Mouse (Mus musculus) embryonic facial prominence, embryonic 14.5 days (tissue): ENCODE measurements around the gene Rbx1. TPM values are rescaled to one million over a fixed set of nuclear protein-coding genes. Genes with fewer than 3 reads are reported as not detected.

ENCODE experiments used
- ATAC-seq: fragments of 200-750 bp; cut with Nextera tagmentation; 2 replicates; pipeline ENCODE4 v1.8.0; 2017; ENCODE audit warnings: low read depth, moderate number of reproducible peaks, moderate TSS enrichment
- DNase-seq: peaks from one replicate; pipeline ENCODE4 v3.0.0-alpha.2; 2015; ENCODE audit warnings: low spot score
- H3K27ac ChIP-seq: fragments of 300-500 bp; sonication (generic); replicated peaks from 2 replicates; pipeline ENCODE4 v1.5.1; 2014; ENCODE audit warnings: low read depth, mild to moderate bottlenecking, low read length, moderate library complexity
- H3K27me3 ChIP-seq: fragments of 300-500 bp; sonication (generic); replicated peaks from 2 replicates; pipeline ENCODE4 v1.6.1; 2014; ENCODE audit warnings: low read length; ENCODE audit not compliant: control insufficient read depth, insufficient read depth
- H3K36me3 ChIP-seq: fragments of 300-500 bp; sonication (generic); 2 replicates; pipeline ENCODE4 v1.6.1; 2014; ENCODE audit warnings: low read length, mixed read lengths; ENCODE audit not compliant: control insufficient read depth, insufficient read depth
- H3K4me1 ChIP-seq: fragments of 300-500 bp; sonication (generic); 2 replicates; pipeline ENCODE4 v1.6.1; 2014; ENCODE audit warnings: antibody characterized with exemption, low read length; ENCODE audit not compliant: control insufficient read depth, insufficient read depth
- H3K4me2 ChIP-seq: fragments of 300-500 bp; sonication (generic); 2 replicates; pipeline ENCODE4 v1.6.1; 2014; ENCODE audit warnings: low read depth, mild to moderate bottlenecking, low read length, moderate library complexity, mixed read lengths
- H3K4me3 ChIP-seq: fragments of 300-500 bp; sonication (generic); 2 replicates; pipeline ENCODE4 v1.5.1; 2014; ENCODE audit warnings: low read depth, mild to moderate bottlenecking, low read length
- H3K9ac ChIP-seq: fragments of 300-500 bp; sonication (generic); 2 replicates; pipeline ENCODE4 v1.6.1; 2014; ENCODE audit warnings: low read depth, mild to moderate bottlenecking, low read length, moderate library complexity, mixed read lengths
- H3K9me3 ChIP-seq: fragments of 300-500 bp; sonication (generic); 2 replicates; pipeline ENCODE4 v1.6.1; 2016; ENCODE audit warnings: low read length; ENCODE audit not compliant: control insufficient read depth
- WGBS: fragments of 180-500 bp; shearing (Covaris S2); extraction: QIAGEN DNeasy Blood & Tissue Kit; methylation state at CpG from one replicate; pipeline ENCODE4 v1.1.7; 2014; 5-methylcytosine and 5-hydroxymethylcytosine counted together
- polyA plus RNA-seq: library from polyadenylated mRNA; unstranded; fragments of >200 nt; fragmentation: Nextera tagmentation; extraction: Ambion mirVana; gene quantifications from 2 replicates; pipeline ENCODE4 v1.2.1, GENCODE M21; 2014

Rbx1 gene
- polyA plus RNA-seq, 1 experiment from 2014 or later, result 495 TPM

DNA sequence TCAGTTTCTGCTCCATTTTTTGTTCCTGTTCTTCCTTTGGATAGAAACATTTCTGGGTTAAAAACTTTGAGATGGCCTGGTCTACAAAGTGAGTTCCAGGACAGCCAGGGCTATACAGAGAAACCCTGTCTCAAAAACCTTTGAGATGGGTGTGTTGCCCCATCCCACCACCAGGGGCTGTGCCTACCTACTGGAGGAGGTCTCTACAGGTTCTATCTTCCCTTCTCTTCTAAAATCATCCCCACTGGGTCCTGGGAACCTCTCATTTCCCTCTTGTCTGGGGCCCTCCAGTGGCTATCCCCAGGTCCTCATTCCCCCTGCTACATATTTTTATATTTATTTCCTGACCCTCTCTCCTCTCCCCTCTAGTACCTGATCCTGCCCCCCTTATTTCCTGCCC, 41.1 kb downstream of the Rbx1 start:
- Histone ChIP-seq H3K36me3 (no peaks in the 10 kb centered on the region), H3K4me1 (no peaks in the 10 kb centered on the region), H3K9ac (no peak overlapping the region), H3K27ac (no peak overlapping the region), H3K27me3 (no peaks in the 10 kb centered on the region), H3K4me3 (no peak overlapping the region), H3K4me2 (no peak overlapping the region), H3K9me3 (no peaks in the 10 kb centered on the region)
- DNase-seq (no peak), ATAC-seq (no peak)

DNA sequence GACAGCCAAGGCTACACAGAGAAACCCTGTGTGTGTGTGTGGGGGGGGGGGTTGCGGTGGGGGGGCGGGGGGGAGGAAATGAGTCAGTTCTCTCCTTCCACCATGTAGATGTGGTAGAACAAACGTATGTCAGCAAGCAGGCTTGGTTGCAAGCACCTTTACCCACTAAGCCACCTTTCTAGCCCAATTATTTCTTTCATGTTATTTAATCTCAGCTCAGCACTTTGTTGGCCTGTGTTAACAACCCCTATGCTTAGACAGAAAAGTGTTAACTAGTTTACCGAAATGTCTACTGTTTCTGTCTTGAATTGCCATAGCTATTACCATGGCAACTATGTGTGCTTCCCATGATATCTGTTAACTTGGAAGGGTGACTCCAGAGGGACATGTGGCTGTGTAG, 44.5 kb downstream of the Rbx1 start:
- 87% methylated on average over 4 of the region's 4 CpGs for WGBS
- H3K9ac ChIP-seq, result no peak overlapping the region
- no peak for ATAC-seq
- no peak overlapping the region for H3K27ac ChIP-seq
- H3K4me2 ChIP-seq, result no peak overlapping the region
- no peaks in the 10 kb centered on the region for H3K27me3 ChIP-seq
- peaks cover 8% of the 10 kb centered on the region; the same call in 1 of the 2 replicates for H3K4me1 ChIP-seq
- no peak for DNase-seq
- no peaks in the 10 kb centered on the region for H3K9me3 ChIP-seq
- H3K4me3 ChIP-seq, result no peak overlapping the region
- H3K36me3 ChIP-seq, result no peaks in the 10 kb centered on the region

DNA sequence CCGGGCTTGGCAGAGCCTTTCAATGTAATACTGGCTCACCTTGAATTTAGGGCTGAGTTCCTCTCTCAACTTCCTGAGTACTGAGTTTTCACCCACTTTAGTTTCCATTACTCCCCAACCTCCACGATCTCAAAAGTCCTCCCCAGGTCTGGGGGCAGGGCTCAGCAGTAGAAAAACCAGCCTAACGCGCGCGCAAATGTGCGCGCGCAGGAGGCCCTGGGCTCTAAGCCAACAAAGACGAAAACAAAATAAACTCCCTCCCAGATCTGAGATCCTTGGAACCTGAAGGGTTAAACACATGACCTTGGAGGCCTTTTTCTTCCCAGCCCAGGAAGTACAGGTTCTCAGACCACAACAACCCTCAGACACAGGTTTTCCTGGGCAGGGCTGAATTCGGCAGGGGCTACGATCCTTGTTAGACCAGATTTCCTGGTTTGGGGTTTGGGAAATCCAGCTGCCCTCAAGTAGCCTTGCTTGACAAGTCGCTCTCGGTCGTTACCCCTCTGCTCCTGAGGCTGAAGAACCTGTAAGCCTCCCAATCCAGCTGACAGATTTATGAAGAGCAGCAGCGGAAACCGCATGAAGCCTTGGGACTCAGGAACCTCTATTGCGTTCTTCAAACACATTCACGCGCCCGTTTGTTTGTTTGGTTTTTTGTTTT, 45.6 kb downstream of the Rbx1 start:
- H3K4me3 ChIP-seq, result peak overlapping the region; percentile 23
- H3K36me3 ChIP-seq, result no peaks in the 10 kb centered on the region
- peak; percentile 53; the same call in 1 of the 2 replicates for ATAC-seq
- 40% methylated on average over 21 of the region's 21 CpGs for WGBS
- peaks cover 8% of the 10 kb centered on the region; the same call in 1 of the 2 replicates for H3K4me1 ChIP-seq
- H3K27me3 ChIP-seq, result no peaks in the 10 kb centered on the region
- peak overlapping the region; percentile 47 for H3K4me2 ChIP-seq
- H3K27ac ChIP-seq, result peak overlapping the region; percentile 63
- no peaks in the 10 kb centered on the region for H3K9me3 ChIP-seq
- H3K9ac ChIP-seq, result peak overlapping the region; percentile 20; the same call in 1 of the 2 replicates
- peak; percentile 79 for DNase-seq

DNA sequence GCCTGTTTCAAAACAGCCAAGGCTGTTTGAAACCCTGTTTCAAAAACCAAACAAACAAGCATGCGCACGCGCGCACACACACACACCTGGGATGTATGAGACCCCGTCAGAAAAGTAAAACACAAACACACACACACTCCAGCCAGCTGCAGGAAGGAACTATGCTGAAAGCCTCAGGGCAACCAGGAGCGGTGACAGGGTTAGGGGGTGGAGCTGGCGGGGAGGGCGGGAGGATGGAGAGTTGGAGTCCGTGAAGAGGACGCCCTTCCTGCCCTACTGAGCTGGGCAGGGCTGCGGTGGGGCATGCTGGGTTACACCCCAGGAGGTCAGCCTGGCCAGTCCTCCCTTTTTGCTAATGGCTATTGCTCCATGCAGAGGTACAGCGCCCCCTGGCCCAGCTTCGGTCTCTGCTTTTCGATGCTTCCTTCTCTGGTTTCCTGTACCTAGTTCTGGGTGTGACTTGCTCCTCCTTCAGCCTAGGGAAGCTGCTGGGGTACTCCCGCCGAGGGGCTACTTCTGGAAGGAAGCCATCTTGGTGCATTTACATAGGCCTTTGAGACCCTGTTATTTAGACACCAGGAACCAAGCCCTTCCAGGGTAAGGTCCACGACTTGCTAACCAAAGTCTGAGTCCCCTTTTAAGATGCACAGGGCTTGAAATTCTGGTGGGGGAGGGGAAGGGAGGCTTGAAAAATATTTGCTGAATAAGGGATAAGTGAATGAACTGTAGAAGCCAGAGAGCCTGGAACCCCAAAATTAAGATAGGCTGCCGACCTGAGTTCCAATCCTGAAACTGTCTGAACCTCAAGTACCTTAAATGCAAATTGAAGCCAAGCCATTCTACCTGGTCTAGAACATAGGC, 48.2 kb downstream of the Rbx1 start:
- Histone ChIP-seq H3K4me2 (peak overlapping the region; percentile 65), H3K27me3 (no peaks in the 10 kb centered on the region), H3K9me3 (no peaks in the 10 kb centered on the region), H3K4me1 (peaks cover 8% of the 10 kb centered on the region; the same call in 1 of the 2 replicates), H3K4me3 (peak overlapping the region; percentile 39), H3K27ac (peak overlapping the region; percentile 33), H3K36me3 (no peaks in the 10 kb centered on the region), H3K9ac (peak overlapping the region; percentile 49; the same call in 1 of the 2 replicates)
- ATAC-seq (peak; percentile 90), DNase-seq (peak; percentile 76)
- WGBS, result 9% methylated on average over 17 of the region's 18 CpGs

DNA sequence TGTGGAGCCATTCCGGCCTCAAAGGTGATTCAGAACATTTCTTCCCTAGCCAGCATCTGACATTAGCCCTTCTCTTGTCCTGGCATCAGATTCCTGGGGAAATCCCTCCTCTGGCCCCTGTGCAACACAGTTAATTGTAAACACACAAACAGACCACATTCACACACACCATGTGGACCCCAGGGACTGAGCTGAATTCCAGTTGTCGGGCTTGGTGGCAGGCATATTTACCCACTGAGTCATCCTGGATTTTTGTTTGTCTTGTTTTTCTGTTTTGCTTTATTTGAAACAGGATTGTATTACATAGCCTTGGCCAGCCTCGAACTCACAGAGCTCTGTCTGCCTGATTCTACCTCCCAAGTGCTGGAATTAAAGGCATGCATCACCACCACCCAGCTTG, 49.1 kb downstream of the Rbx1 start:
- Histone ChIP-seq H3K4me1 (peaks cover 8% of the 10 kb centered on the region; the same call in 1 of the 2 replicates), H3K4me3 (no peak overlapping the region), H3K27ac (no peak overlapping the region), H3K9ac (no peak overlapping the region), H3K4me2 (no peak overlapping the region), H3K36me3 (no peaks in the 10 kb centered on the region), H3K9me3 (no peaks in the 10 kb centered on the region), H3K27me3 (no peaks in the 10 kb centered on the region)
- WGBS, result 63% methylated on average over 3 of the region's 3 CpGs
- ATAC-seq, result no peak
- DNase-seq, result no peak

DNA sequence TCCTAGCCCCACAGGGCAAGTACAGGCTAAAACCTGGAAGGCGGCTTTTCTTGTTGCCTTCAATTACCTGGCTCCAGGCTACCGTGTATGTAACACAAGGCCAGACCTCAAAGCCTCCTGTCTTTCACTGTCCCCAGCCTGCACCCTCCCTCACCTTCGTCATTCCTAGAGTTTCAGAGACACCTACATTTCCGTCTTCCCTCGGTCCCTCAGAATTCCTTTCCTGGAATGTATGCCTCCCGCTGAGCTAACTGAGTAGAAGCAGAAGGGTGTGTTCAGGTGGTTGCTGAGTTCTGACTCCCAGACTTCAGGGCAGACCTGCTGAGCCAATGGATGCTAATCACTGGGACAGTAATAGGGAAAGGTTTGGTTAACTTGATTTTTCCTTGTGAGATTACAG, 51.9 kb downstream of the Rbx1 start:
- Histone ChIP-seq H3K27me3 (no peaks in the 10 kb centered on the region), H3K9me3 (no peaks in the 10 kb centered on the region), H3K4me2 (no peak overlapping the region), H3K27ac (no peak overlapping the region), H3K36me3 (no peaks in the 10 kb centered on the region), H3K4me1 (peaks cover 8% of the 10 kb centered on the region; the same call in 1 of the 2 replicates), H3K4me3 (no peak overlapping the region), H3K9ac (no peak overlapping the region)
- no peak for ATAC-seq
- 36% methylated on average over 6 of the region's 6 CpGs for WGBS
- DNase-seq, result no peak

DNA sequence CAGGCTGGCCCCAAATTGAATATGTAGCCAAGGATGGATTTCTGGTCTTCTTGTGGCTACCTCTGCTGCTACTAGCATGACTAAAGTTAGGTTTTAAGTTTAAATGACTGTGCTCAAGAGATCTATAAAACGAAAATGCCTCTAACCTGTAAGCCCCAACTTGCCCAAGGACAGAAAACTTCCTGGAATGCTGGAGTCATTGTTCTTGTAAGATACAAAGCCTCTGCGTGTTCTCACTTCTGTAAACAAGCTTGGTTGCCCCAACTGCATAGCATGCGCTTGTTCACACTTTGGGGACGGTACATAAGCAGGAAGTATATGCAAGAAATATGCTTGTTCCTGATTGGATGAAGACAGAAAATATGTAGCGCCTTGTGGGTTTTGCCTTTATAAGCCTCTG, 52.7 kb downstream of the Rbx1 start:
- DNase-seq (no peak), ATAC-seq (no peak)
- no peaks in the 10 kb centered on the region for H3K36me3 ChIP-seq
- H3K9me3 ChIP-seq, result no peaks in the 10 kb centered on the region
- no peak overlapping the region for H3K27ac ChIP-seq
- WGBS, result 75% methylated on average over 5 of the region's 5 CpGs
- peaks cover 8% of the 10 kb centered on the region; the same call in 1 of the 2 replicates for H3K4me1 ChIP-seq
- no peak overlapping the region for H3K4me2 ChIP-seq
- H3K4me3 ChIP-seq, result no peak overlapping the region
- H3K9ac ChIP-seq, result no peak overlapping the region
- no peaks in the 10 kb centered on the region for H3K27me3 ChIP-seq

DNA sequence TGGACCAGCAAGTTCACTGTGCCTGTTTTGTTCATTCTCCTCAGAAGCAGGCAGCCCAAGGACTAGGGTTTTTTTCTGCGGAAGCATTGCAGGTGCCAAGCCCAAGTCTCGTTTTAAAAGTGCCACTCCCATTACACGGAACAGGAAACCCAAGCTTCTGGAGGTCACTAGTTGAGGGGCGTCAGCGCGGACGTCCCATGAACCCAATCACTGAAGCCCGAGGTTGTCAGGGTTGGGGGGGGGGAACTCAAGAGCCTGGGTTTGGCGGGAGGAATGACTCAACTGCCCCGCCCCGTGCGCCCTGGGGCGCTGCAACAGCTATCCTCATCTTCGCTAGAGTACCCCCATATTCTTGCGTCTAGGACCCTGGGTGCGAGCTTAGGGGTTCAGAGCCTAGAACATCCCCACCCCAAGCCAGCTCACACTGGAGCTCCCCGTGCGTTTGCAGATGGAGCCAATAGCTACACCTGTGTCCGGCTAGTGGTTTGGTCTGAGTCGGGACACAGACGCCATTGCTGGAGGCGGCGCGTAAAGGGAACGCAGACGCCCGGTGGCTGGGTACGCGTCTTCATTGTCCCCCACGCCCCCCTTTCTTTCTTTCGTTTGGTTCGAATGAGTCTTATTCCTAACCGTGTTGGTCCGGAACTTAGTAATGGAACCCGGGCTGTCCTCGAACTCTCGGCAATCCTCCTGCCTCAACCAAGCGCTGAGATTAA, 56.1 kb downstream of the Rbx1 start:
- peak; percentile 42; the same call in 1 of the 2 replicates for ATAC-seq

More for the DNA sequence above, 56.1 kb downstream of the Rbx1 start:
- H3K4me3 ChIP-seq, result peak overlapping the region; percentile 66
- no peaks in the 10 kb centered on the region for H3K4me1 ChIP-seq
- H3K27me3 ChIP-seq, result no peaks in the 10 kb centered on the region
- no peaks in the 10 kb centered on the region for H3K36me3 ChIP-seq
- WGBS, result under 1% methylated on average over 33 of the region's 38 CpGs
- H3K9ac ChIP-seq, result peak overlapping the region; percentile 72
- peak; percentile 74 for DNase-seq
- peak overlapping the region; percentile 91 for H3K27ac ChIP-seq
- H3K4me2 ChIP-seq, result peak overlapping the region; percentile 99
- H3K9me3 ChIP-seq, result no peaks in the 10 kb centered on the region
